Mouse (Mus musculus): ENCODE measurements around the gene Foxn1.

DNA sequence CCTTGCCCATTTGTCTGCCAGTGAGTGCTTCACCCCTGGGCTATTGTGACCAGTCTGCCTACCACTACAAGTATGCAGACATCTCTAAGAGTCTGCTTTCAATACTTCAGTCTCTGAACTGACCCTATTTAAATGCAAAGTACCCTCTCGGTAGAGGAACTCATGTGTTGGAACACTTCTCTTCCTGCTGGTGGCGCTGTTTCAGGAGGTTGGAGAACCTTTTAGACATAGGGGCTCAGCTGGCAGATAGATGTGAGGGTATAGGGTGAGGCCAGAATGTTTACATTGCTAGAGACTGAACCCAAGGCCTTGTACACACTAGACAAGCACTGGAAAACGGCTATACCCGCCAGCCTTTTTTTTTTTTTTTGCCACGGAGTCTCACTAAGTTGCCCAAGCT lies 42.0 kb upstream of the Foxn1 start:
- TF ChIP-seq CTCF (IDR thresholded peaks at IDR 0.05; ENCODE audit: control insufficient read depth, insufficient read depth, low read length) (no peak), POLR2A (IDR thresholded peaks at IDR 0.05; ENCODE audit: borderline replicate concordance, control insufficient read depth, low read depth, low read length) (no peak)

All from bone marrow, adult 2 months (tissue).